Mouse (Mus musculus): Measurements from ENCODE around the gene Sh3d21. TPM values are rescaled to one million over a fixed set of nuclear protein-coding genes. Genes with fewer than 3 reads are reported as not detected.

Sh3d21 gene
- polyA plus RNA-seq, 1 experiment from 2014 or later: 1.3 TPM

- Histone ChIP-seq H3K4me1 (peaks cover 22% of the 10 kb centered on the region), H3K36me3 (replicated peaks) (no peaks in the 10 kb centered on the region), H3K4me2 (peak overlapping the region; percentile 59; the same call in 1 of the 2 replicates), H3K4me3 (no peak overlapping the region), H3K27ac (no peak overlapping the region), H3K9me3 (no peaks in the 10 kb centered on the region), H3K9ac (no peak overlapping the region), H3K27me3 (replicated peaks) (peaks cover 38% of the 10 kb centered on the region)
- WGBS: 54% methylated on average over 16 of the region's 16 CpGs
- ATAC-seq (replicated peaks): no peak
These were observed 12.9 kb downstream of the Sh3d21 start for GRCm38 (mm10) chr4:126150297-126150948.

GRCm38 (mm10) chr4:126149798-126150197, 13.5 kb downstream of the Sh3d21 start:
- Histone ChIP-seq H3K27ac (no peak overlapping the region), H3K36me3 (replicated peaks) (no peaks in the 10 kb centered on the region), H3K4me3 (no peak overlapping the region), H3K9me3 (no peaks in the 10 kb centered on the region), H3K27me3 (replicated peaks) (peaks cover 38% of the 10 kb centered on the region), H3K4me2 (peak overlapping the region; percentile 59), H3K4me1 (peaks cover 22% of the 10 kb centered on the region), H3K9ac (no peak overlapping the region)
- 42% methylated on average over 10 of the region's 10 CpGs for WGBS
- ATAC-seq (replicated peaks): no peak

- Histone ChIP-seq H3K4me1 (peaks cover 22% of the 10 kb centered on the region), H3K9ac (peak overlapping the region; percentile 18; the same call in 1 of the 2 replicates), H3K4me3 (peak overlapping the region; percentile 35), H3K27me3 (replicated peaks) (peaks cover 38% of the 10 kb centered on the region), H3K4me2 (peak overlapping the region; percentile 59), H3K27ac (no peak overlapping the region), H3K9me3 (no peaks in the 10 kb centered on the region), H3K36me3 (replicated peaks) (no peaks in the 10 kb centered on the region)
- ATAC-seq (replicated peaks): 0 out of 2 replicates have a peak, but pooled peaks have one; percentile 6
- WGBS: 28% methylated on average over 42 of the region's 42 CpGs
These were observed 14.1 kb downstream of the Sh3d21 start for GRCm38 (mm10) chr4:126149041-126149676.

- no peaks in the 10 kb centered on the region for H3K36me3 ChIP-seq (replicated peaks)
- H3K9me3 ChIP-seq: no peaks in the 10 kb centered on the region
- H3K27ac ChIP-seq: no peak overlapping the region
- ATAC-seq (replicated peaks): 0 out of 2 replicates have a peak, but pooled peaks have one; percentile 45
- peak overlapping the region; percentile 35 for H3K4me3 ChIP-seq
- peak overlapping the region; percentile 59 for H3K4me2 ChIP-seq
- H3K9ac ChIP-seq: peak overlapping the region; percentile 18; the same call in 1 of the 2 replicates
- peaks cover 22% of the 10 kb centered on the region for H3K4me1 ChIP-seq
- WGBS: under 1% methylated on average over 63 of the region's 67 CpGs
- H3K27me3 ChIP-seq (replicated peaks): peaks cover 38% of the 10 kb centered on the region
These were observed 14.9 kb downstream of the Sh3d21 start for GRCm38 (mm10) chr4:126148161-126148961.

DNA sequence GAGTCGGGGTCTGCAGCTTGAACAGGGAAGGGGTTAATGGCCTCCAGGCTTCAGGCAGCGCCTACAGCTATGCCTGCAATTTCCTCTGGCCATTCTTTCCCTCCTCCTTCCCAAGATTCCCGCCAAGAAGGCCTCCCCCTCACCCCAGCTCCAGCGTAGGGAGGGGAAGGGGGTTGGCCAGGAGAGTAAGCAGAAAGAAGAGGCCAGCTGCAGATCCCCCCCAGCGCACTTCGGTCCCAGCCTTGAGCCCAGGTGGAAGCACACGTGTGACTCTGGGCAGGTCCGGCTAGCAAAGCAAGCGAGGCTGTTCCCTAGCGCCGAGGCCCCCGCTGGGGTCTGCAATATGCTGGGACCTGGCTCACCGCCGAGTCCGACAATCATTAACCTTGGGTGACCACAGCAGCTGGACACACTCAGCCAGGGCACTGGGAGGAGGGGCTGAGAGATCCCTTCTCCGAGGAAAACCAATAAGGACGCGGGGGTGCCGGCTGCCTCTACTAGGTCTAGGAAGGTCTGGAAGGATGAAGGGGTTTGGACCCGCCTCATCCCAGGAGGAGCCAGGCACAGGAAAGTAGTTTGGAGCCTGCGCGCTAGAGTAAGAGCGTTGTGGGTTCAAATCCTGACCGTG, 15.6 kb downstream of the Sh3d21 start, which contains the start of gene Eva1b:
Gene Eva1b, plus strand, starts transcription at position 212 of the 628 bp plus-strand sequence.
- Histone ChIP-seq H3K9me3 (no peaks in the 10 kb centered on the region), H3K27ac (no peak within 1 kb of the TSS), H3K9ac (peak within 1 kb of the TSS; percentile 18; the same call in 1 of the 2 replicates), H3K27me3 (replicated peaks) (peaks cover 38% of the 10 kb centered on the region), H3K4me3 (peak within 1 kb of the TSS; percentile 35), H3K4me1 (peaks cover 22% of the 10 kb centered on the region), H3K4me2 (peak within 1 kb of the TSS; percentile 59), H3K36me3 (replicated peaks) (no peaks in the 10 kb centered on the region)
- WGBS: 3% methylated on average over 24 of the region's 24 CpGs
- no peak for ATAC-seq (replicated peaks)

DNA sequence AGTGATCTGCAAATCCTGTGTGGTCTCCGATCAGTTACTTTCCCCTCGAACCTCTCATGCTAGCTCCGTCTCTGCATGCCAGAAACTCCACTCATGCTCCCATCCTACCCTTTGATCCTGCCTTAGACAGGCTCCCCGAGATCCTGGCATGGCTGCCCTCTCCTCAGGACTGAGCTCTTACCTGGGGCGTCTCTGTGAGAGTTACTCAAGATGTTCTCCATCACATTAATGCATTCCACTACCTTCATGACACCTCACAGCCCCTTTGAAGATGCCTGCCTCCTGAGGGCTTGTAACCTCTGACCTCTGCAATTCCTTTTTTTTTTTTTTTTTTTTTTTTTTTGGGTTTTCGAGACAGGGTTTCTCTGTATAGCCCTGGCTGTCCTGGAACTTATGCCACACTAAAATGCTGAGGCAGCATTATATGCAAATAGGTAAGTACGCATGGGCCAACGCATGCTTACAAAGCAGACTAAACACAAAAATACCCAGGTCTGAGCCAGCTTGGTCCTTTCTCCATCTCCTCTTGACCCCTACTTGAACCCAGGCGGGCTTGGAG, 16.2 kb downstream of the Sh3d21 start:
- H3K9me3 ChIP-seq: no peaks in the 10 kb centered on the region
- H3K27me3 ChIP-seq (replicated peaks): peaks cover 38% of the 10 kb centered on the region
- H3K4me1 ChIP-seq: peaks cover 22% of the 10 kb centered on the region
- no peak overlapping the region for H3K4me2 ChIP-seq
- H3K36me3 ChIP-seq (replicated peaks): no peaks in the 10 kb centered on the region
- WGBS: 59% methylated on average over 9 of the region's 9 CpGs
- no peak for ATAC-seq (replicated peaks)
- no peak overlapping the region for H3K27ac ChIP-seq
- H3K4me3 ChIP-seq: no peak overlapping the region
- H3K9ac ChIP-seq: no peak overlapping the region

GRCm38 (mm10) chr4:126145396-126145795, 17.9 kb downstream of the Sh3d21 start:
- no peak overlapping the region for H3K9ac ChIP-seq
- 62% methylated on average over 4 of the region's 4 CpGs for WGBS
- H3K27me3 ChIP-seq (replicated peaks): peaks cover 32% of the 10 kb centered on the region
- no peak overlapping the region for H3K4me3 ChIP-seq
- no peak overlapping the region for H3K27ac ChIP-seq
- no peaks in the 10 kb centered on the region for H3K36me3 ChIP-seq (replicated peaks)
- H3K4me2 ChIP-seq: no peak overlapping the region
- no peaks in the 10 kb centered on the region for H3K9me3 ChIP-seq
- peaks cover 22% of the 10 kb centered on the region for H3K4me1 ChIP-seq
- ATAC-seq (replicated peaks): no peak

- Histone ChIP-seq H3K36me3 (replicated peaks) (peaks cover 34% of the 10 kb centered on the region), H3K4me2 (no peak overlapping the region), H3K27ac (no peak overlapping the region), H3K27me3 (replicated peaks) (no peaks in the 10 kb centered on the region), H3K9me3 (no peaks in the 10 kb centered on the region), H3K4me1 (no peaks in the 10 kb centered on the region), H3K9ac (no peak overlapping the region), H3K4me3 (no peak overlapping the region)
- ATAC-seq (replicated peaks): no peak
- 86% methylated on average over 5 of the region's 5 CpGs for WGBS
These were observed 22.3 kb downstream of the Sh3d21 start for GRCm38 (mm10) chr4:126141021-126141420.

DNA sequence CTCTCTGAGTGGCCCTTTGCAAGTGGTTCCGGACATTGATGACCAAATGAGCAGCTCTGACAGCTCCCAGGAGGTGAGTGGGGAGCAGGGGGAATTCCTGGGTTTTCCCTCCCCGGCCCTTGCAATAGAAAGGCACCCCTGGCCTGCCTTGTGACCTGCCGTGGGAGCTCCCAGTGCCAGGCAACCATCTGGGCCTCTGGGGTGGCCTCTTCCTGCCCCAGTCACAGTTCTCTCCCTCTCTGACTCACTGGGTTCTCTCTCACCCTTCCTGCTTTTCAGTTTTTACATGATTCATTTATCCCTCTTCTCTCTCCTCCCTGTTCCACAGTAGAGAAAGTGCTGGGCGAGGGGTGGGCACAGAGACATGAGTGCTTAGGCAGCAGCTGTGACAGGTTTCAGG, 25.5 kb downstream of the Sh3d21 start:
- H3K9me3 ChIP-seq: no peaks in the 10 kb centered on the region
- no peak overlapping the region for H3K9ac ChIP-seq
- no peak overlapping the region for H3K4me3 ChIP-seq
- WGBS: 84% methylated on average over 4 of the region's 4 CpGs
- no peak overlapping the region for H3K4me2 ChIP-seq
- ATAC-seq (replicated peaks): no peak
- H3K27ac ChIP-seq: no peak overlapping the region
- H3K27me3 ChIP-seq (replicated peaks): no peaks in the 10 kb centered on the region
- H3K4me1 ChIP-seq: peaks cover under 1% of the 10 kb centered on the region; the same call in 1 of the 2 replicates
- peaks cover 50% of the 10 kb centered on the region for H3K36me3 ChIP-seq (replicated peaks)

DNA sequence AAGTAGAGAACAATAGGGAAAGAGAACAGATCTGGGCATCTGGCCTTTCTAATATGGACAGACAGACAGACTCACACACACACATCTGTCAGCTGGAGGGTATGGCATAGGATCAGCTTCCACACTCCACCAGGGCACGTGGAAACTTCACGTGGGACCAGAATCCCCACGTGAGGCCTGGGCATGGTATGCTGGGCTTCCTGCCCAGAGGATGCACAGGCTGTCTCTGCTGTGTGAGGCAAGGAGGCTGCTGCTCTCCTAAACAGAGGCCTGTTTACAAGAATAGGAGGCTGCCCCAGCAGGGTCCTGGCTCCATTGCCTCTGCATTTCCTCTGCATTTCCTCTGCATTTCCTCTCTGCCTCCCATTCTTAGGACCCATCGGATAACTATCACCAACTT, 28.7 kb downstream of the Sh3d21 start:
- H3K9ac ChIP-seq: no peak overlapping the region
- ATAC-seq (replicated peaks): no peak
- WGBS: 89% methylated on average over 4 of the region's 4 CpGs
- no peak overlapping the region for H3K4me3 ChIP-seq
- no peaks in the 10 kb centered on the region for H3K27me3 ChIP-seq (replicated peaks)
- H3K27ac ChIP-seq: no peak overlapping the region
- peaks cover 15% of the 10 kb centered on the region for H3K4me1 ChIP-seq
- H3K9me3 ChIP-seq: no peaks in the 10 kb centered on the region
- peaks cover 50% of the 10 kb centered on the region for H3K36me3 ChIP-seq (replicated peaks)
- H3K4me2 ChIP-seq: no peak overlapping the region

GRCm38 (mm10) chr4:126134236-126134635, 29.1 kb downstream of the Sh3d21 start:
- Histone ChIP-seq H3K4me3 (no peak overlapping the region), H3K36me3 (replicated peaks) (peaks cover 49% of the 10 kb centered on the region), H3K4me2 (no peak overlapping the region), H3K27ac (no peak overlapping the region), H3K9me3 (no peaks in the 10 kb centered on the region), H3K27me3 (replicated peaks) (no peaks in the 10 kb centered on the region), H3K9ac (no peak overlapping the region), H3K4me1 (peaks cover 15% of the 10 kb centered on the region)
- ATAC-seq (replicated peaks): no peak
- WGBS: 93% methylated on average over 4 of the region's 4 CpGs

Measured in midbrain, embryonic 15.5 days (tissue).